Mouse (Mus musculus) limb, embryonic 10.5 days (tissue): ENCODE measurements at regions not wholly inside any gene's neighbourhood (a gene's known extent, or its start where the extent isn't known, plus 50 kb on each side); places are given as distances from the start of the nearest gene placed in this dataset.

ENCODE experiments used
- DNase-seq: peaks from one replicate; pipeline ENCODE4 v3.0.0-alpha.2; 2017; ENCODE audit warnings: low spot score
- H3K27ac ChIP-seq: fragments of 300-500 bp; sonication (generic); 2 replicates; pipeline ENCODE4 v1.5.1; 2016; ENCODE audit warnings: mild to moderate bottlenecking
- H3K27me3 ChIP-seq: fragments of 300-500 bp; sonication (generic); 2 replicates; pipeline ENCODE4 v1.6.1; 2016; ENCODE audit warnings: low read depth, mild to moderate bottlenecking; ENCODE audit not compliant: poor library complexity, severe bottlenecking
- H3K36me3 ChIP-seq: fragments of 300-500 bp; sonication (generic); 2 replicates; pipeline ENCODE4 v1.6.1; 2016; ENCODE audit warnings: mild to moderate bottlenecking, moderate library complexity
- H3K4me1 ChIP-seq: fragments of 300-500 bp; sonication (generic); 2 replicates; pipeline ENCODE4 v1.6.1; 2016
- H3K4me3 ChIP-seq: fragments of 300-500 bp; sonication (generic); 2 replicates; pipeline ENCODE4 v1.5.1; 2016; ENCODE audit warnings: mild to moderate bottlenecking, moderate library complexity
- H3K9me3 ChIP-seq: fragments of 300-500 bp; sonication (generic); replicated peaks from 2 replicates; pipeline ENCODE4 v1.6.1; 2016; ENCODE audit warnings: mild to moderate bottlenecking
- WGBS: fragments of 180-500 bp; shearing (Covaris S2); methylation state at CpG from one replicate; pipeline ENCODE4 v1.1.7; 2016; 5-methylcytosine and 5-hydroxymethylcytosine counted together

DNA sequence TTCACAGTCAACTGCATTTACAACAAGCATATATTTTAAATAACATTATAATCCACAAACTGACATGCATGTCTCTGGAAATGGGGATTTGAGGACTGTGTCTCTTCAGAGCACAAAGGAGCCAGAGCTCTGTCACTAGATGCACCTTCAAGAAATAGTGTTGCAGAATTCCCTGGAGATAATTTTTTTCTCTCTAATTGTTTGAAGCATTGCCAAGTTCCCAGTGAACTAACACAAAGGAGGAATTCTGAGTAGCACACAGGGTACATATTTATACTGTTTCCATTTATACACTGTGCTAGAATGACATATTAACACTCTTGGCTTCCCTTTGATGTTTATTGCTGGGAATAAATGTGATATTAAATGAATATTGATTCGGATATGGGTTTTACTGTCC lies 107.4 kb upstream of the Nox3 start:
- no peak for DNase-seq
- Histone ChIP-seq H3K4me3 (no peak overlapping the region), H3K9me3 (no peaks in the 10 kb centered on the region), H3K4me1 (no peaks in the 10 kb centered on the region), H3K36me3 (no peaks in the 10 kb centered on the region), H3K27ac (no peak overlapping the region), H3K27me3 (no peaks in the 10 kb centered on the region)
- 83% methylated on average over 1 of the region's 1 CpGs for WGBS

DNA sequence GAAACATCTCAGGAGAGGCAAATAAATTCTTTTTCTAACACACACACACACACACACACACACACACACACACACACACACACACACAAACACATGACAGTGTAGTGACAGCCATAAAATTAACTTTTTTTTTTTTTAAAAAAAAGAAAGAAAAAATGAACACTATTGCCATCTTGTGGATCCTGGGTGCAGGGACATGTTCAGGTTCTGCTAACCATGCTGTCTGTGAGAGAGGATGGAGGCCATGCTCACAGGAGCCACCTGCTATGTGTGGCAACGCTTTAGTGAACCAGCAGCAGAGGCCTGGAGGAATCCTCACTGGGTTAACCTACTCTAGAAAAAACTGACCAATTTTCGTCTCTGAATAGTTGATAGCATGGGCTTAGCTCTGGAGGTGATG lies 96.5 kb upstream of the Nox3 start:
- Histone ChIP-seq H3K27me3 (no peaks in the 10 kb centered on the region), H3K9me3 (no peaks in the 10 kb centered on the region), H3K36me3 (no peaks in the 10 kb centered on the region), H3K27ac (no peak overlapping the region), H3K4me3 (no peak overlapping the region), H3K4me1 (no peaks in the 10 kb centered on the region)
- peak; percentile 30 for DNase-seq
- WGBS, result 39% methylated on average over 2 of the region's 2 CpGs

GRCm38 (mm10) chr17:3782156-3782555 lies 86.1 kb upstream of the Nox3 start:
- 92% methylated on average over 1 of the region's 1 CpGs for WGBS
- H3K9me3 ChIP-seq, result no peaks in the 10 kb centered on the region
- DNase-seq, result no peak
- no peak overlapping the region for H3K27ac ChIP-seq
- no peaks in the 10 kb centered on the region for H3K27me3 ChIP-seq
- no peaks in the 10 kb centered on the region for H3K36me3 ChIP-seq
- no peak overlapping the region for H3K4me3 ChIP-seq
- H3K4me1 ChIP-seq, result no peaks in the 10 kb centered on the region

- Histone ChIP-seq H3K27ac (no peak overlapping the region), H3K4me3 (no peak overlapping the region), H3K4me1 (no peaks in the 10 kb centered on the region), H3K9me3 (no peaks in the 10 kb centered on the region), H3K27me3 (no peaks in the 10 kb centered on the region), H3K36me3 (no peaks in the 10 kb centered on the region)
- DNase-seq, result no peak
Observed at GRCm38 (mm10) chr17:3777691-3778090, 81.6 kb upstream of the Nox3 start.

DNA sequence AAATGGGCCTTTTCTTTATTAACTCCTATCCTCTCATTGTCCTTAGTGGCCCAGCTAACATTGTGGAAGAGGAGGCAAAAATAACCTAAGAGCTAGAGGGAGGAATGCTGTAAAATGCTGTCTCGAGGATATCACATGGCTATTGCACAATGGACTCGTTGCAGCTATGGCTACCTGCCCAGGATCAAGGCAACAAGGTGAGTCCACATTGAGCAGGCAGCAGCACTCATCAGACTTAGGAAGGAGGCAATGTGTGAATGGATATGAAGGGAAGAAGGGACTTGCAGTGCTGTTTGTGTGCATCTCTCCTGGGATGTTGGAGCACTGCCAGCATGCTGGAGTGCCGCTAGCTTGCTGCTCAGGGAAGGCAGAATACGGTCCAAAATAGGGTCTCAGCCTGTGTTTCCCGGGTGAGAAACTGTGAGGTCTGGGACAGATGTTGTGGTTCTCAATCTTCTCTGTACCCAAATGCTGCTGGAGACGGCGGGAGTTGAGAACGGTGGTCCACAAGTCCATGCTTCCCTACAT lies 51.8 kb upstream of the Nox3 start:
- WGBS, result 92% methylated on average over 8 of the region's 8 CpGs
- Histone ChIP-seq H3K4me3 (no peak overlapping the region), H3K27ac (no peak overlapping the region), H3K27me3 (no peaks in the 10 kb centered on the region), H3K4me1 (no peaks in the 10 kb centered on the region), H3K36me3 (no peaks in the 10 kb centered on the region), H3K9me3 (no peaks in the 10 kb centered on the region)
- DNase-seq, result no peak
